Mouse (Mus musculus) liver, embryonic 16.5 days (tissue): ENCODE measurements at regions not wholly inside any gene's neighbourhood (a gene's known extent, or its start where the extent isn't known, plus 50 kb on each side); places are given as distances from the start of the nearest gene placed in this dataset.
A peak's percentile ranks its signal among the peaks of the same experiment; 100 is the strongest.
"Not testable (repeated sequence)": the region's sequence is repeated elsewhere in the genome, so short reads cannot be mapped to it uniquely, and the experiment has no call there.

Experiments
- ATAC-seq: fragments of 200-750 bp; cut with Nextera tagmentation; 2 replicates; pipeline ENCODE4 v1.8.0; 2017; ENCODE audit warnings: low read depth, mild to moderate bottlenecking, moderate number of reproducible peaks, moderate library complexity
- H3K27ac ChIP-seq: fragments of 300-500 bp; sonication (generic); 2 replicates; pipeline ENCODE4 v1.5.1; 2014; ENCODE audit warnings: mild to moderate bottlenecking, low read length
- H3K27me3 ChIP-seq: fragments of 300-500 bp; sonication (generic); 2 replicates; pipeline ENCODE4 v1.6.1; 2014; ENCODE audit warnings: low read depth, low read length, mixed read lengths; ENCODE audit not compliant: control insufficient read depth, insufficient read depth
- H3K36me3 ChIP-seq: fragments of 300-500 bp; sonication (generic); 2 replicates; pipeline ENCODE4 v1.6.1; 2014; ENCODE audit warnings: mild to moderate bottlenecking; ENCODE audit not compliant: control insufficient read depth, insufficient read depth
- H3K4me1 ChIP-seq: fragments of 300-500 bp; sonication (generic); 2 replicates; pipeline ENCODE4 v1.6.1; 2014; ENCODE audit warnings: low read depth, low read length, mixed read lengths; ENCODE audit not compliant: control insufficient read depth
- H3K4me2 ChIP-seq: fragments of 300-500 bp; sonication (generic); 2 replicates; pipeline ENCODE4 v1.6.1; 2014; ENCODE audit warnings: low read depth, low read length, mixed read lengths
- H3K4me3 ChIP-seq: fragments of 300-500 bp; sonication (generic); 2 replicates; pipeline ENCODE4 v1.5.1; 2014; ENCODE audit warnings: low read depth, mild to moderate bottlenecking, low read length
- H3K9ac ChIP-seq: fragments of 300-500 bp; sonication (generic); 2 replicates; pipeline ENCODE4 v1.6.1; 2014; ENCODE audit warnings: low read depth, low read length
- H3K9me3 ChIP-seq: fragments of 300-500 bp; sonication (generic); replicated peaks from 2 replicates; pipeline ENCODE4 v1.6.1; 2016; ENCODE audit warnings: low read length; ENCODE audit not compliant: control insufficient read depth
- WGBS: fragments of 180-500 bp; shearing (Covaris S2); extraction: QIAGEN DNeasy Blood & Tissue Kit; methylation state at CpG from one replicate; pipeline ENCODE4 v1.1.7; 2014; ENCODE audit not compliant: insufficient replicate concordance; 5-methylcytosine and 5-hydroxymethylcytosine counted together

- Histone ChIP-seq H3K9me3 (no peaks in the 10 kb centered on the region), H3K36me3 (no peaks in the 10 kb centered on the region), H3K27ac (no peak overlapping the region), H3K27me3 (no peaks in the 10 kb centered on the region), H3K4me2 (no peak overlapping the region), H3K9ac (no peak overlapping the region), H3K4me3 (no peak overlapping the region), H3K4me1 (no peaks in the 10 kb centered on the region)
- 52% methylated on average over 2 of the region's 2 CpGs for WGBS
- ATAC-seq, result no peak
These were observed 505.4 kb downstream of the Sema5a start for GRCm38 (mm10) chr15:32749971-32750370.

DNA sequence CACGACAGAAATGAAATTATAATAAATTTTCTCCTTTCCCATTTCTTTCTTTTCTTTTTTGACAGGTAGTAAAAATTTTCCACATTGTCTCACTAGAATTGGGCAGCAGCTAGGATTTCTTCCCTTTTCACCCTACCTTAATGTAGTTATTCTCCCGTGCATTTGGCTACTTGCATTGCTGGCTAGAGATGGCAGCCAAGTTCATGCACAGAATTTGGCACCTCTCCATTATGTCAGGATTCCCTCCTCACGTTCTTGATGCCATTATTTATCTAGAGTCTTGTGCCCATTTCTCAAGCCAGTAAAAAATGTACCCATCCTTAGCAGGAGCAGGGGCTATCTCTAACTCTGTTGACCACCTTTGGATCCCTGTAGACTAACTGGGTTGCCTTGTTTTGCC is 507.4 kb downstream of the Sema5a start:
- Histone ChIP-seq H3K4me3 (no peak overlapping the region), H3K9ac (no peak overlapping the region), H3K9me3 (no peaks in the 10 kb centered on the region), H3K27ac (no peak overlapping the region), H3K4me1 (no peaks in the 10 kb centered on the region), H3K27me3 (no peaks in the 10 kb centered on the region), H3K4me2 (no peak overlapping the region), H3K36me3 (no peaks in the 10 kb centered on the region)
- ATAC-seq, result no peak
- 34% methylated on average over 3 of the region's 3 CpGs for WGBS

DNA sequence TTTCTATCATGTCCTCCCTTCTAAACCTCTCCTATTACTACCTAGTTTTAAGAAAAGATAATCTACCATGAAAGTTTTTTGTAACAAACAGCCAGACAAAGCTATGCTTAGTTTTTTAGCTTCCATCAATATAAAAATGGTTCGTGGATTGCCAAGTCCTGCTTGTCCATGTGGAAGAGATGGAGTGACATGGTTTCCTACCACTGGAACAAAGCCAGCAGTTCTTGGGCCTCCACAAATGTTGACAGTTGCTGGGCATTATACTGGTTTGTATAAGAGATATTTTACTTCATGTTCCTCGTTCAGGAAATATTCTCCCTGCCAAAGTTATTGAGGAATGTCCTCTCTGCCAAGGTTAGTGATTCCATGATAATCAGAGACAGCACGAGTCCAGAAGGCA is 515.5 kb downstream of the Sema5a start:
- Histone ChIP-seq H3K27ac (no peak overlapping the region), H3K4me3 (no peak overlapping the region), H3K4me1 (no peaks in the 10 kb centered on the region), H3K9ac (no peak overlapping the region), H3K27me3 (no peaks in the 10 kb centered on the region), H3K9me3 (no peaks in the 10 kb centered on the region), H3K36me3 (no peaks in the 10 kb centered on the region), H3K4me2 (no peak overlapping the region)
- WGBS, result 49% methylated on average over 3 of the region's 3 CpGs
- ATAC-seq, result no peak

DNA sequence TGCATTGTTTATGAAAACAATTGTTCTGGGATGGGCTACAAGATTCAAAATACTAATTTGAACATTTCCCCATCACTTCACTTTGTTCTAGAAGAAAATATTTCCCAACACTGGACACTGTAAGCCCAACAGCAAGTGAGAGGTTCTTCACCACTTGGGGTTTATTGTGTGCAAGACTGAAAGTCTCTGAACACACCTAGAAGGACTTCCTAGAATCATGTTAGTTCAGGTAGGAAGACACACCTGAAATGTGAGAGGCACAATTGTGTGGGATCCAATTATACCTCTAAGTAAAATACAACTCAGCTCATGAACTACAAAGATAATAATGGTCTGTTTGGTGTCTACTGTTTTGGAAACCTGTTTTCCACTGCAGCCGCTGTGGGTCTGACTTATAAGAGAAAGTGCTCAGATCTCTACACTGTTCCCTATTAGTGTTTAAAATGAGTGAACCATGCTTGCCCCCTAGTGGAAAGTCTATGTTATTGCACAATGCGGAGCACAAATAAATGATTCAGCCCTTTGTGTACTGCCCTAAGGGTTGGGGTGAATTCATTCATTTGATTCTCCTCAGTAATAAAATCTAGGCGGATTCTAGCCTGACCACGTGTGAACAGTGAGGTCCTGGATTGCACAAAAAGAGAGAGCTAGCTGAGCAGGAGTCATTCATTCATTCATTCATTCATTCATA is 521.5 kb downstream of the Sema5a start:
- Histone ChIP-seq H3K9ac (no peak overlapping the region), H3K27me3 (no peaks in the 10 kb centered on the region), H3K4me1 (no peaks in the 10 kb centered on the region), H3K36me3 (no peaks in the 10 kb centered on the region), H3K9me3 (no peaks in the 10 kb centered on the region), H3K4me3 (no peak overlapping the region), H3K27ac (no peak overlapping the region), H3K4me2 (no peak overlapping the region)
- ATAC-seq, result no peak
- WGBS, result 9% methylated on average over 4 of the region's 4 CpGs

DNA sequence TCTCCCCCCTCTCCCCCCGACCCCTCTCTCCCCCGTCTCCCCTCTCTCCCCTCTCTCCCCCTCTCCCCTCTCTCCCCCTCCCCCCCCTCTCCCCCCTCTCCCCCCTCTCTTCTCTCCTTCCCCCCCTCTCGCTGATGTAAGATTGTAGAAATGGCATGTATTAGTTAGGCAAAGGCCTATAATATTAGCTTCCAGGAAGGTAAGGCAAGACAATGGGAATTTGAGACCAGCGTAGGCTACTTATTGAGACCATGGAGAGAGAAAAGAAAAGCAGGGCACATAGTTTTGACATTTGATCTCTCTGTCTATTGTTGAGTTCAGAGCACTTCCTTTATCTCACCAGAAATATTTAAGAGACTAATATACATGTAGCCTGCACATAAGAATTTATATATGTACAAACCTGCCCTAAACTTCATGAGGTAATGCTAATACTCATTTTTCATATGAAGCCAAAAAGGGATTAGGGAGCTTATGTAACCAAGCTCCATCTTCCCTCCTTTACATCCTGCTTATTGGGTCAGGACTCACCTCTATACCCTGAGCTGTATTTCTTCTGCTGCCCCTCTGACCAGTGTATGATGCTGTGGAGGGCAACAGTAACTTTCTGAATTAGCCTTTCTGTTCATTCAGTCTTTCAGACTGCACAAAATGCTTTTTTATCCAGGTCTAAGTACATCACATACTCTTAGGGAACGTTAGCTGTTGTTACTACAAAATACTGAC is 522.3 kb downstream of the Sema5a start:
- ATAC-seq, result no peak
- 58% methylated on average over 3 of the region's 5 CpGs for WGBS
- H3K4me3 ChIP-seq, result no peak overlapping the region
- H3K4me1 ChIP-seq, result no peaks in the 10 kb centered on the region
- H3K9ac ChIP-seq, result no peak overlapping the region
- H3K9me3 ChIP-seq, result no peaks in the 10 kb centered on the region
- H3K4me2 ChIP-seq, result no peak overlapping the region
- H3K27me3 ChIP-seq, result no peaks in the 10 kb centered on the region
- no peaks in the 10 kb centered on the region for H3K36me3 ChIP-seq
- no peak overlapping the region for H3K27ac ChIP-seq

GRCm38 (mm10) chr15:32778226-32778598 is 533.6 kb downstream of the Sema5a start:
- not testable (repeated sequence) for H3K4me1 ChIP-seq, H3K4me3 ChIP-seq, H3K9me3 ChIP-seq, H3K9ac ChIP-seq, H3K27me3 ChIP-seq, H3K4me2 ChIP-seq, H3K27ac ChIP-seq, H3K36me3 ChIP-seq, ATAC-seq
- WGBS, result 17% methylated on average over 5 of the region's 5 CpGs

DNA sequence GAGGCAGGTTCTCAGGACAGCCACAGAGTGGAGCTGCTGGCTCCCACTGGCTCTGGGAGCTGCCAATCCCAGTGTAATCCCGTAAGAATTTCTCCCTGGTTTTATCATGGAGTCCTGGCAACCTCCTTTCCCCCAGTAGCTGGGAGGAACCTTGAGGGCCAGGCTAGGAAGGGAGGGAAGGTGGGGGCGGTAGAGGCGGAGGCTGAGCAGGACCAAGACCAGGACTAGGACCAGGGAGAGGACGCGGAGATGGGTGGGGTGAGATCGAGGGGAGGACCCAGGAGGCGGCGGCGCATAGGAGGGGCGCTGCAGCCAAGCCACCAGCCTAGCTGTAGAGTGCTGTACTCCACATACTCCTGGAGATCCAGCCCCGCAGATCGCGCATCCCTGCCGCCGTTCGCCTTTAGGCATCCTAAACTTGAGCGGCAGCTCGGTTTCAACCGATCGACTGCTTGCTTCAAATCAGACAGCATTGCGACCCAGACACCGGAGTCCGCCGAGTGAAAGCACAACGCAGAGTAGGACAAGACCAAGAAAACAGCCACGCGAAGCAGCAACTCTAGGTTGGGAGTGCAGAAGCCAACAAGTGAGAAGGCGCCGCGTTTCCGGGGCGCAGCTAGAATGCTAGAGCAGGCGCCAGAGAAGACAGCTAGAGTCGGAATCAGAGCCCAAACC is 534.1 kb downstream of the Sema5a start:
- peak overlapping the region; percentile 53 for H3K4me2 ChIP-seq
- not testable (repeated sequence) for H3K4me1 ChIP-seq, H3K27me3 ChIP-seq, H3K27ac ChIP-seq, H3K9me3 ChIP-seq, H3K36me3 ChIP-seq, H3K9ac ChIP-seq
- ATAC-seq, result peak; percentile 48
- WGBS, result under 1% methylated on average over 33 of the region's 34 CpGs
- H3K4me3 ChIP-seq, result peak overlapping the region; percentile 45

DNA sequence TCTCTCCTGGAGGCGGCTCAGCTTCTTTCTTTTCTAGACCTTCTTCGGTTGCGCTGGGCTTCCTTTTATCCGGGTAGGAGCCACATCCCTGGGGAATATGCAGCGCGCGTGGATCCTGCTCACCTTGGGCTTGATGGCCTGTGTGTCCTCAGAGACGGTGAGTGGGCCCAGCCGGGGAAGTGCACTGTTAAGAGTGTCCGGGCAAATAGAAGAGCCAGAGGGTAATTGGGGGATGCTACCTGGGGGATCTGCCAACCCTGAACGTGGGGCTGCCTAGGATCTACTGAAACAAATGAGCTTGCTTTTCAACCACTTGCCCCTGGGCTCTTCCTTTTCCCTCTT is 534.6 kb downstream of the Sema5a start:
- H3K9ac ChIP-seq, H3K27ac ChIP-seq: not testable (repeated sequence)
- 5% methylated on average over 11 of the region's 11 CpGs for WGBS

DNA sequence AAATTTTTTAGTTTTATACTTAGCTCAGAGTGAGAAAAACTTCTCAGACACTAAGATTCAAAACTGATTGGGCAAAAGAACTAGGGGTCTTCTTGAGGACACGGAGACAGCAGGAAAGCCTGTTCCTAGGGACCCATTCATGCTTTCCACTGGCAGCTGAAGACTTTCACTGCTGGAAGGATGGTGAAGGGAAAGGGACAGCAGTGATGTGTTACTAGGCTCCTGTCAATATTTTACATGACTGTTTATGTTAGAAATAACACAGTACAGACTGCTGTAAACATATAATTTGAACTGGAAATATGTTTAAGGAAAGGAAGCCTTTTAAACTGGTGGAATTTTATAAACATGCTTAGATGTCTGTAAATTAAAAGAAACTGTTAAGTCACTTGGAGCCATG is 537.0 kb downstream of the Sema5a start:
- H3K4me3 ChIP-seq, H3K36me3 ChIP-seq, H3K4me1 ChIP-seq, H3K9ac ChIP-seq, H3K4me2 ChIP-seq, H3K27ac ChIP-seq, ATAC-seq, H3K27me3 ChIP-seq, H3K9me3 ChIP-seq: not testable (repeated sequence)
- 59% methylated on average over 1 of the region's 1 CpGs for WGBS

More for the DNA sequence above, 534.6 kb downstream of the Sema5a start:
- not testable (repeated sequence) for H3K9me3 ChIP-seq, H3K4me1 ChIP-seq, ATAC-seq, H3K27me3 ChIP-seq, H3K36me3 ChIP-seq
- H3K4me2 ChIP-seq, result peak overlapping the region; percentile 53
- peak overlapping the region; percentile 45 for H3K4me3 ChIP-seq
